Mouse (Mus musculus) heart, postnatal 0 days (tissue): ENCODE measurements around the gene Neurod2.

Source experiments
- CTCF ChIP-seq: IDR thresholded peaks from 2 replicates; pipeline ENCODE4 v1.5.1; 2016; ENCODE audit warnings: antibody characterized with exemption, control low read depth, low read depth
- EP300 ChIP-seq: IDR thresholded peaks from 2 replicates; pipeline ENCODE4 v1.6.1; 2016; ENCODE audit warnings: antibody characterized with exemption, low read depth

DNA sequence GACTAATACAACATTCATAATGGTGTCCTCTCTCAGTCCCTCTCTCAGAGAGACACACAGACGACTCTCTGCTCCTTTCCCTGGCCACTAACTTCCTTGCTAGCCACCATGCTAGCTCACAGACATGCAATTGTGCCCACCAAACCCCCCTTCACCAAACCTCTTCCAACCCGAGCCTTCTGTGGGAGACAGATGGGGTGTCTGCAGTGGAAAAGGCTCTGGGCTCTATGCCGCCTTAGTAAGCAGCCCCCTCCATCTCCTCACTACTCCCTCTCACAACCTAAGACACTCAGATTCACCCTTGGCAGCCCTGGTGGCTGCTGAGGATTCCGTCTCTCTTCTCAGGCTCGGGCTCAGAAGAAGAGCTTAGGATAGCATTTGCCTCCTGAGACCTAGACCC lies 41.9 kb downstream of the Neurod2 start:
- no peak for TF ChIP-seq CTCF
- no peak for TF ChIP-seq EP300
